Mouse (Mus musculus) gastrocnemius, postnatal 4 days (tissue): ENCODE results near the gene Abr. TPM values are rescaled to one million over a fixed set of nuclear protein-coding genes. Genes with fewer than 3 reads are reported as not detected.

Experiments used
- DNase-seq, 2 experiments: peaks; one replicate each; pipeline ENCODE4 v3.0.0; 2021 to 2022; ENCODE audit warnings: low spot score in 2 of 2, mixed read lengths in 2 of 2
- total RNA-seq, 2 experiments: library from RNA; stranded (reverse); gene quantifications; 2 replicates each; pipeline ENCODE4 v1.2.3; 2021

Gene Abr
- total RNA-seq, 2 experiments from 2014 or later, result 32.4 to 37.8 TPM

GRCm38 (mm10) chr11:76461696-76462095, 160.4 kb downstream of the Abr start:
- no peak for DNase-seq

- no peak for DNase-seq
Observed at GRCm38 (mm10) chr11:76461201-76461600, 160.9 kb downstream of the Abr start.

- DNase-seq, result no peak
Observed at GRCm38 (mm10) chr11:76459489-76459888, 162.6 kb downstream of the Abr start.

- DNase-seq, result no peak
Observed at GRCm38 (mm10) chr11:76458730-76459129, 163.4 kb downstream of the Abr start.

GRCm38 (mm10) chr11:76456897-76457296, 165.2 kb downstream of the Abr start:
- DNase-seq, result no peak

- DNase-seq, result peak; percentile 69 to 82
Observed at GRCm38 (mm10) chr11:76456233-76456632, 165.9 kb downstream of the Abr start.

GRCm38 (mm10) chr11:76454492-76454891, 167.6 kb downstream of the Abr start:
- peak; percentile 55 to 80 for DNase-seq

GRCm38 (mm10) chr11:76450202-76450561, 171.9 kb downstream of the Abr start:
- DNase-seq, result no peak

- DNase-seq, result peak; percentile 43 to 76
Observed at GRCm38 (mm10) chr11:76449520-76450201, 172.5 kb downstream of the Abr start.

GRCm38 (mm10) chr11:76446251-76446650, 175.9 kb downstream of the Abr start:
- no peak for DNase-seq

GRCm38 (mm10) chr11:76445459-76445858, 176.7 kb downstream of the Abr start:
- DNase-seq, result no peak

GRCm38 (mm10) chr11:76439666-76440065, 182.4 kb downstream of the Abr start:
- DNase-seq, result no peak

- peak; percentile 31 to 65 for DNase-seq
Observed at GRCm38 (mm10) chr11:76436864-76437437, 185.2 kb downstream of the Abr start.

- DNase-seq, result peak in 1 of 2 experiments; percentile 34
Observed at GRCm38 (mm10) chr11:76436009-76436408, 186.1 kb downstream of the Abr start.

GRCm38 (mm10) chr11:76429966-76430631, 192.0 kb downstream of the Abr start:
- no peak for DNase-seq

- DNase-seq, result no peak
Observed at GRCm38 (mm10) chr11:76429556-76429955, 192.6 kb downstream of the Abr start.

GRCm38 (mm10) chr11:76429046-76429445, 193.1 kb downstream of the Abr start:
- DNase-seq, result no peak

GRCm38 (mm10) chr11:76427781-76428180, 194.3 kb downstream of the Abr start:
- no peak for DNase-seq

GRCm38 (mm10) chr11:76425749-76426148, 196.4 kb downstream of the Abr start:
- DNase-seq, result no peak

GRCm38 (mm10) chr11:76420896-76421295, 201.2 kb downstream of the Abr start:
- peak in 1 of 2 experiments; percentile 55 for DNase-seq

- no peak for DNase-seq
Observed at GRCm38 (mm10) chr11:76419179-76419578, 202.9 kb downstream of the Abr start.

GRCm38 (mm10) chr11:76418423-76418822, 203.7 kb downstream of the Abr start:
- no peak for DNase-seq
